ENCODE assay signal across 23 mouse cellular contexts in genomic region chr15:79005581-79005980, GRCm38 (mm10). TPM values are rescaled to one million over a fixed set of nuclear protein-coding genes. Genes with fewer than 3 reads are reported as not detected.
"Had no signal": no experiment of that assay in that cellular context is flagged by ENCODE, and none has a peak within 500 bp of the region (broad histone marks: within the 10 kb centered on the region; RNA-seq: fewer than 3 reads in every experiment).

No protein-coding gene starts in this region.

- H3K27ac ChIP-seq: kidney, postnatal 0 days; layer of hippocampus, adult 2 months; liver, embryonic 14.5 days; neural tube, embryonic 12.5 days; neural tube, embryonic 15.5 days had no signal

- H3K27me3 ChIP-seq: neural tube, embryonic 12.5 days; neural tube, embryonic 15.5 days had no signal

- H3K4me3 ChIP-seq: layer of hippocampus, adult 2 months; neural tube, embryonic 12.5 days; neural tube, embryonic 15.5 days had no signal

- ATAC-seq: liver, postnatal 0 days had no signal

- H3K4me2 ChIP-seq: liver, embryonic 11.5 days; midbrain, embryonic 11.5 days; neural tube, embryonic 12.5 days; neural tube, embryonic 15.5 days had no signal

- H3K9me3 ChIP-seq: neural tube, embryonic 12.5 days; neural tube, embryonic 15.5 days had no signal

- H3K4me1 ChIP-seq: neural tube, embryonic 15.5 days had no signal

- DNase-seq: kidney, adult 2 months; kidney, postnatal 25 days; layer of hippocampus, adult 9-11 months; liver, postnatal 0 days; lung, postnatal 14 days; lung, postnatal 4 days; midbrain, embryonic 14.5 days; right cerebral cortex, adult 18-20 months; right cerebral cortex, postnatal 14 days; right cerebral cortex, postnatal 4 days; thymus, adult 2 months; thymus, postnatal 14 days; thymus, postnatal 4 days had no signal

- H3K9ac ChIP-seq: liver, embryonic 14.5 days; liver, postnatal 0 days; neural tube, embryonic 12.5 days; neural tube, embryonic 15.5 days had no signal

RNA-seq across cellular contexts. Expression of gene Galr3, which starts 36.1 kb away (rescaled TPM):
- total RNA-seq: layer of hippocampus, postnatal 25 days had no signal
- polyA plus RNA-seq: limb, embryonic 11.5 days; lung, embryonic 16.5 days; midbrain, embryonic 11.5 days; midbrain, embryonic 14.5 days; neural tube, embryonic 12.5 days had no signal
